Mouse (Mus musculus) A20 (cell line): ENCODE measurements at regions not wholly inside any gene's neighbourhood (a gene's known extent, or its start where the extent isn't known, plus 50 kb on each side); places are given as distances from the start of the nearest gene placed in this dataset.
A peak's percentile ranks its signal among the peaks of the same experiment; 100 is the strongest.

Experiments
- DNase-seq: peaks from one replicate; pipeline ENCODE4 v3.0.0-alpha.2; 2011; ENCODE audit warnings: low read depth, low spot score

DNA sequence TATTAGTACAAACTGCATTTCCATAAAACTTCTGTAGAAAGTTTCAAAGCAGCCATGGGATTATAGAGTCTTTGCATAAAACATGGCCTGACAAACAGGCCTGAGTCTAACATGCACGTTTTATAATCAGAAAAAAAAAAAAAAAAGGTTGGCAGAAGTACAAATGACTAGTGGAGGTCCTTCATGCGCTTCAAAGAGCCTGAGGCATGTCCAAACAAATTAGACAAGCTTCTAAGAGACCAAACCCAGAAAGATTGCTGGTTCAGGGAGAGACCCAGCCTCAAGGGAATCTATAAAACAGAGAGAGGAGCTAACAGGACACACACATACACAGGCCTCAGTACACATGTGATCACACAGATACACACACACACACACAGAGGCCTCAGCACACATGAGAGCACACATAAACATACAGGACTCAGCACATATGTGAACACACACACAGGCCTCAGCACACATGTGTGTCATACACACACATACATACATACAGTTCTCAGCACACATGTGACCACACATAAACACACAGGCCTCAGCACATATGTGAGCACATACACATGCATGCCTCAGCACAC lies 57.0 kb upstream of the Gnaq start:
- DNase-seq = no peak

DNA sequence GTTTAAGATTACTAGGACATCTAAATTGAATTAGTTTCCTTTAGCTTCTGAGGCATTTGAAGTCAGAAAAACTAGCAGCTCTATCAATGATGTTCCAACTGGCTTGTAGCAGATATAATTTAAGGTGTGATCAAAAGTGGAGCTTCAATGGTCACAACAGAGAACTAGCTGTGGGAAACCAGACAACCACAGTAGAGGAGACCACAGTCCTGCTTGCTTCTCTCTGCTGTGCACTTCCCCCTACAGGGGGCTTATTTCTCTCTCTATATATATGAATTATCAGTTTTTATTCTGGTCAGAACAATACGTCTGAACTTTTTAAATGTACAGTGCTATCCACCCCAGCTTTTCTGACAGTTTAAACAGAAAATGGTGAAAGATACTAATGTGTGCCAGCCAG lies 57.6 kb upstream of the Gnaq start:
- no peak for DNase-seq

- no peak for DNase-seq
Measured at GRCm38 (mm10) chr19:16067314-16067713, 65.3 kb upstream of the Gnaq start.

DNA sequence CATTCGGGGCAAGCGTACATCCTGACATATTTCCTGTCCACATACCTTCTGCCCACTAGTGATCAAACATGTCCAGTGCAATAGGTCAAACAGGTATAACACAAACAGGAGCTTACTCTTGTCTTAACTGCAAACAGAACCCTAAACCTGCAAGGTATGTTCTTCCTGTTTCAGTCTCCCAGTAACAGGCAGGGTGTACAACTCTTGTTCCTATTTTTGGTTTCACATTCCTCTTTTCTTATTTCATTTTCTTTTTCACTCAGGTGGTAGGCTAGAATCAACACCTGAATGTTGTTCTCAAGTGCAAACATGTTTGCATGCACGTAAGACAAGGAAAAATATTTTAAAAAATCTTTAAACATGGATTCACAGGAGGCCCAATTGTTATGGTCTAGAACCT lies 67.7 kb upstream of the Gnaq start:
- DNase-seq = peak; percentile 77

GRCm38 (mm10) chr19:16063916-16064580 lies 68.6 kb upstream of the Gnaq start:
- DNase-seq = peak; percentile 80

- no peak for DNase-seq
Measured at GRCm38 (mm10) chr19:16063533-16063915, 69.1 kb upstream of the Gnaq start.

DNA sequence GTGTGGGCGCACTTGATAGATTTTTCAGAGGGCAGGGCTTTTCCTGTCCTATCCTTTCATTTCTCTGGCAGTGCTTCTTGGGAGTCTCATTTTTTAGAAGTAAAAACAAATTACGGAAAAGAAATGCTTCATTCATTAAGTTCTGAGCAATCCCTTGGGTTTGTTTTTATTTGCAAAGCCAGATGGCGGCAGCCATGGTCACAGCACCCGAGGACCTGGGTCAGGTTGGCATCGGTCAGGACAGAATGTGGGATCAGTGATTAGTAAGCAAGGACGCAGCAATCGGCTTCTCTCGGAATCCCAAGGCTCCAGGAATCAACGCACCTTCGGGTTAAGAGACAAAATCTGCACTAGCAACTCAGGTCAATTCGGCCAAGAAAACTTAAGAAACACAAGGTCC lies 70.8 kb upstream of the Gnaq start:
- DNase-seq = no peak

- no peak for DNase-seq
Measured at GRCm38 (mm10) chr19:16059026-16059425, 73.6 kb upstream of the Gnaq start.

DNA sequence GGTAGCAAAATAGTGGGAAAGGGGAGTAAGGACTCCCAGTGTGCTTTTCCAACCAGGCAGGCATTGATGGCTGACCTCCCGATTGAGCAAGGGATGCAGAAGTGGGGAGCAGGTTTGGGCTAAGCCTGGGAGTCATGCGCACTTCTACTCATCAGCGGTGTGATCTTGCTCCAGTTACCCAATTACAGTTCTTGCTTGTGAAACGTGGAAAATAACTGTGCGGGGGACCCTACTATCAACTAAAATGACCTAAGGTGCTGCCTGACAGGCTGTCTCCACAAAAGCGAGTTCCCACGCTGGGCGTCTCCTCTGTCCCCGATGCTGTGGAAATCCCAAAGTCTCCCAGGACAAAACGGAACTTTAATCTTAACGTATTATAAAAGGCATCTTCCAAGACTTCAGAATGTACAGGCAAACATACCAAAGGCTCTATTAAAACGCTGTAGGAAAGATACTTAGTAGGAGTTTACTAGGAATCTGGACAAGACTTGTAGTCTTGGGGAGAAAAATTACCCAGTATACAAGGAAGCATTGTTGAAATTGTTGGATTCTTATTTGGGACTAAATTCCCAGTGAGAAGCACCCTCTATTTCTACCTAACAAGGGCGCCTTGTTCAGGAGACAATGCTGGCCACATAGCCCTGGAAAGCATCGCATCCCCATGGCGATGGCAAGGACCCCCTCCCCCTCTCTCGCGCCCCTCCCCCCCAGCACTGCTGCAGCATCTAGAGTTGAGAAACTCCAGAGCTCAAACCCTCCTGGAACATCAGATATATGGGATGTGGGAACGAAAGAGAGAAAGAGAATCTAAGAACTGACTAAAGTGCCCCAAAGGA lies 65.6 kb upstream of the Cep78 start:
- no peak for DNase-seq

GRCm38 (mm10) chr19:16049646-16050045 lies 64.9 kb upstream of the Cep78 start:
- DNase-seq = no peak

GRCm38 (mm10) chr19:16046977-16047376 lies 62.2 kb upstream of the Cep78 start:
- DNase-seq = no peak

DNA sequence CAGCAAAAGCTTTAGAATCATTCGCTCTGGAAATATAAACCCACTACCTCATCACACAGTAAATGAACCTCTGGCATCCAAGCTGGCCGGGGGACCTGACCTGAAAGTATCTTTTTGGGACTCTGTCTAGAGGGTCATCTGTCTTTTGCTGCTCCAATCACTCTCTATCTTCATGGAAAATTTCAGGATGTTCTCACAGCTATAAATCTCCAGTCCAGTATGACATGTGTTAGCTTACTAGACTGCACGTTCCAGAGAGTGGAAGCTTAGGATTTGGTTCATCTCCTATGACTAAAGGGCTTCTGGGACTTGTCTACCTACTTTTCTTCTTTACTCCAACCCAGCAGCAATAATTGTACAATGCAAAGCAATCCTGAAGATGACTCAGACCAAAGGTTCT lies 60.5 kb upstream of the Cep78 start:
- no peak for DNase-seq

GRCm38 (mm10) chr19:16044169-16044568 lies 59.4 kb upstream of the Cep78 start:
- DNase-seq = no peak

DNA sequence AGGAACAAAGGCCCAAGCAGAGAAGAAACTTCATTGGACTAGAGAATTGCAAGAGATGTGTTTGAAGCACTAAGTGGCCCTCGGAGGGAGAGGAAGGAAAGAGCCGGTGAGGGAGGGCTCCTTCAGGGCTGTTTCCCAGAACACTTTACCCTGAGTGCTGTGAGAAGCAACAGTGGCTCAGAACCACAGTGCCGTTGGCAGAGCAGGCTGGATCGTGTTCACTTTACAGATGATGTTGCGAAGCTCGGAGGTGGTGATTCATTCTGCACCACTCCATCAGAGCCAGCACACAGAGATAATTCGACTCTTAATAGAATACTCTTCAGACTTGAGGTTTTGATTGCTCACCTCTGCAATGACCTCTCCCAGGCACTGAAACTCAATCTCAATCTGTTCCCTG lies 58.2 kb upstream of the Cep78 start:
- DNase-seq = no peak

DNA sequence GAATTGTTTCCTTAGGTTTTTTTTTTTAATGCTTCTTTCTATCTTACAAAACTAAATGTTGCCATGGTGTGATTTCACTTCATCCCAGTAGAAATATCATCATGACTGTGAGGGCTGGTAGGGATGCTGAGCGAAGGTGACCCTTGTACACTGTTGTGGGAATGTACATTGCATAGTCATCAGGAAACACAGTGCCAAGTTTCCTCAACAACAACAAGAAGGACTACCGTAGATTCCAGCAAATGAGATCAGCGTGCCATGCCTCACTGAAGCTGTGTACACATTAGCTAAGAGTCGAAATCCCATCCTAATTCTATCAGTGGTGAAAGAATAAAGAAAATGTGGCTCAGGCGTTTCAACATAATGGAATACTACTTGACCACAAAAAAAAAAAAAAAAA lies 57.1 kb upstream of the Cep78 start:
- no peak for DNase-seq

DNA sequence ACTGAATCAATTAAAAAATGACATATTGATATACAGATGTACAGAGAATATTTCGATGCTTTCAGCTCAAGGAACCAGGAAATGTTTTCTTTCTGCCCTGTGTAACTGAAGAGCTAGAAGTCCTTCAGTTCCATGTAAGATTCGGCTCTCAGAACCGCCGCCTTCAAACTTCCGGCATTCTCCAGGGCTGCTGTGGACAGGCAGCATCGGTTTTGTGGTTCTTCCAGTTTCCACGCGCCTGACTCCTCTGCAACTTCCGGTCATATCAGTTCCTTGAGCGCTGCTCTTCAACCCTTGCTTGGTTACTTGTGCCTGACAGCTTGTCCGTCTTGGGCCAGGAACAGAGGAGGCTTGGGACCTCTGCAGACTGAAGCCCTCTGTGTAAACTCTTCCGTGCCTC lies 53.0 kb upstream of the Cep78 start:
- DNase-seq = no peak
